Mouse (Mus musculus) A20 (cell line): ENCODE measurements around the gene Asb10.
"Not testable (repeated sequence)": the region's sequence is repeated elsewhere in the genome, so short reads cannot be mapped to it uniquely, and the experiment has no call there.

ENCODE experiments used
- DNase-seq: peaks from one replicate; pipeline ENCODE4 v3.0.0-alpha.2; 2011; ENCODE audit warnings: low read depth, low spot score

Gene Asb10

DNA sequence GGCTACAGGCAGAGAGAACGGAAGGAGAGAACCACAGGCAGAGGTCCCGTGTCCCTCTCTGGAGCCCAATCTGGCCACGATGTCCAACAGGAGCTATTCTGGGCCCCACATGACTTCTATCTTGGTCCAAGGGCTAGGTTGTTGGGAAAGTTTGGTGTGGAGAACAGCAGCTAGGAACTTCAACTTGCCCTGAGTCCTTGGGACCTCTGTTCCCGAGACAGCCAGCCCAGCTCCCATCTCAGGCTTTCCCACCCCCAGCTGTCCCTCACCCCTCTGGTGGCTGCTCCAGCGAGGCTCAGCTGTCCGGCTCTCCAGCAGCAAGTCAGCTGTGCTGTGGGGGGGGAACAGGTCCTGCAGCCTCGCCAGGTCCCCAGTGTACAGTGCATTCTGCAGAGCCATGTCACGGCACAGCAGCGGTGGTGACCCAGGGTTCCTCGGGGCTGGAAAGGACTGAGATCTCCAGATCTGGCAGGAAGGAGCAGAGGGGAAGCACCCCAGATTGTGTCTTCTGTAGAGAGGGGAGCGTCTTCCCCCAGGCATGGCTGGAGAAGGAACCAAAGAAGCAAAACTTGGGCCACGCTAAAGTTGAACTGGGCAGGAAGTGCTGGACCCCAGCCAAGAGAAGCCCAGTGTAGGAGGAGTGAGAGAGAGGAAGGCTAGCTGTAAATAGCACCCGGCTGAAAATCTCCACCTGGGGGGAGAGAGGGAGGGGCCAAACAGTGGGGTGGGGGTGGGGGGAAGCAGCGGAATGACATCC lies at the start of gene Asb10:
TSS of gene Asb10 (minus strand) at position 592 of the 757 bp plus-strand sequence.
- no peak for DNase-seq

DNA sequence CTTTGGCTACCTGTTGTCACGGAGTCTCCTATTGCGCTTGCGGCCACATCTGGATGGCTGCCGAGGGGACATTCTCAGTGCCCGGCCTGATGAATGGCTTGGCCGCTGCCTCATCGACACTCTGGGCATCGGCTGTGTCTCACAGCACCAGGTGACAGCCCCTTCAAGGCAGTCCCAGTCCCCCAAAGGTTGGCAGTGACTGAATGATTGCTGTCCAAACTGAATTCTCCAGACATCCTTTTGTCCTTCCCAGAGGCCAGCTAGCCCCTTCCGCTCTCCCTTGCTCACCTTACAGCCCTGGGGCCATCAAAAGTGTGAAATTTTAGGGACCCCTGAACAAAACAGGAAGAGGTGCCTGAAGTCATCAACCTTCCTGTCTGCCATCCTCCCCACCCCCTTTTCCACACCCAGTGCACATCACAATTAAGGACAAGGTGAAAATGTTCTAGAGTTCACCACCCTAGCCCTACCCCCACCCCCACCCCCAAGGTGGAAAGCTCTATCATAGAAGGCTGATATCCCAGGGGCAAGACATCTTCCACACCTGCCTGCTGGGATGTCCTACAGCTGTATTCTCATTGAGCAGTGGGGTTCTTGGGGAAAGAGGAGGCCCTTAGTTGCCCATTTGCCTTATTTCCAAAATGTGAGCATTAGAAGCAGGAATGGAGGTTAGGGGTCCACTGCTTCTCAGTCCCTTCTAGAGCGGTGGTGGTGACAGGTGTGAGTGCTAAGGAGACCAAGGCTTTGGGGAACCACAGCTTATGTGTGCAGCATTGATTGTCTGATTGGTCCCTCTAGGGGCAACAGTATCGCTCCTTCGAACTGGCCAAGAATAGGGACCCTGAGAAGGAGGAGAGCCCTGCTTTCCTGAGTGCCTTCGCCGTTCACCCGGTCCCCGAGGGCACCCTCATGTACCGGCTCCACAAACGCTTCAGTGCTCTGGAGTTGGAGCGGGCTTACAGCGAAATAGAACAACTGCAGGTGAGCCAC lies 49.0 kb upstream of the Asb10 start:
- no peak for DNase-seq

DNA sequence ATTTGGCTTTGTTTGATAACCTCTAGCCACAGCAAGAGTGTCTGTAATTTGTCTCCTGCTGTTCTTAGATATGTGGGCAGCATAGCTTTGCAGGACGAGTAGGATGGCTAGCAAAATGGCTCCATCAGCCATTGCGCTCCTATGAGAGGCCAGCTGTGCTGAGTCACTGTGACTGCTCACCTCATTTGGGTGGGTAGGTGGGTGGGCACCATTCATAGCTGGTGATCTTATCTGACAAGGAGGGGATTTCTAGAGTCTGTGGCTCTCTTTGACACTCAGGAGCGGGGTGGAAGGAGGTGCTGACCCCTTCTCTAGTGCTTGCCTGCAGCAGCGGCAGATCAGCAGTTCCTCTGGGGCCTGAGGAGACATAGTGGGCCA lies 46.4 kb upstream of the Asb10 start:
- peak; percentile 49 for DNase-seq

DNA sequence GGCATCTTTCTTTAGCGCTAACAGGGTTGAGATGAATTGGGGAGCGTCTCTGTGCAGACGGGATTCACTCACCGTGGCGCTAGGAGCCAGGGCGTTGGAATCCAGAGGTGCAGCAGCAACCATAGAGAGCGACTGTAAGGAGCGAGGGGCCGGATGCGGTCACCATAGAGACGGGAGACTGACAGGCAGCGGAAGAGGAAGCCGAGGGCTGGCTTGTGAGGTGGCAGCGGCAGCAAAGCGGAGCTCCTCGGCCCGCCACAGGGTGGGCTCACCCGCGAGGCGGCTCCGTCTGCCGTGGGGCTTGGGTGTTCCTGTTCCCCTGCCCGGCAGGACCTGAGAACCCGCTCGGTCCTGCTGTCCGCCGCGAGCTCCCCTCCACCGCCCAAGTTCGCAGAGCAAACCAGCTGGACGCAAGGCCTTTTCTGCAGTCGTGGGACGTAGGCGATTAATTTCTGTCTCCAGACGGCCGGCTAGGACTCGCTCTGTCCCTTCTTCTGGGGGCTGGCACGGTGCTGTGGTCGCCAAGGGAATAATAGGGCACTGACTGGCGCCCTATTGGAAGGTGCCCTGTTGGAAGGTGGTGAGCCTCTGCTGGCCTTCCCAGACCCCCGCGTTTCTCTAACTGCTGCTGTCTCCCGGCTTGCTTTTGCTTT lies 45.9 kb upstream of the Asb10 start, which contains the start of gene Chpf2:
TSS of gene Chpf2 (plus strand) at position 195 of the 653 bp plus-strand sequence.
- peak; percentile 86 for DNase-seq

DNA sequence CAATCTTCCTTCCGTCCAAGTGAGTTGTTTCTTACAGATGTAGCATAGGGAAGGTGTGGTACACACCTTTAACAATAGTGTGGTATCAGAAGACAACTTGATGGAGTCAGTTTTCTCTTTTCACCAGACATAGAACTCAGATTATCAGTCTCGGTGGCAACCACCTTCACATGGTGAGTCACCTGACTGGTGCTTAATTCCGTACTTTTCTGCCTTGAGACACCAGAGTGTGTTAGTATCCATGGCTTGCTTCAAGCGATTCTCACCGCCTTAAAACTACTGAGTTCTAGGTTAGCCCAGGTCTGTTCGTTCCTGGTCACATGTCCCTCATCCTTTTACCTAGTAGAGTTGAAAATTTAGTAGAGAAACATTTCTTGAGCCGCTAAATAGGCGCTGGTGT lies 45.3 kb upstream of the Asb10 start:
- DNase-seq, result no peak

DNA sequence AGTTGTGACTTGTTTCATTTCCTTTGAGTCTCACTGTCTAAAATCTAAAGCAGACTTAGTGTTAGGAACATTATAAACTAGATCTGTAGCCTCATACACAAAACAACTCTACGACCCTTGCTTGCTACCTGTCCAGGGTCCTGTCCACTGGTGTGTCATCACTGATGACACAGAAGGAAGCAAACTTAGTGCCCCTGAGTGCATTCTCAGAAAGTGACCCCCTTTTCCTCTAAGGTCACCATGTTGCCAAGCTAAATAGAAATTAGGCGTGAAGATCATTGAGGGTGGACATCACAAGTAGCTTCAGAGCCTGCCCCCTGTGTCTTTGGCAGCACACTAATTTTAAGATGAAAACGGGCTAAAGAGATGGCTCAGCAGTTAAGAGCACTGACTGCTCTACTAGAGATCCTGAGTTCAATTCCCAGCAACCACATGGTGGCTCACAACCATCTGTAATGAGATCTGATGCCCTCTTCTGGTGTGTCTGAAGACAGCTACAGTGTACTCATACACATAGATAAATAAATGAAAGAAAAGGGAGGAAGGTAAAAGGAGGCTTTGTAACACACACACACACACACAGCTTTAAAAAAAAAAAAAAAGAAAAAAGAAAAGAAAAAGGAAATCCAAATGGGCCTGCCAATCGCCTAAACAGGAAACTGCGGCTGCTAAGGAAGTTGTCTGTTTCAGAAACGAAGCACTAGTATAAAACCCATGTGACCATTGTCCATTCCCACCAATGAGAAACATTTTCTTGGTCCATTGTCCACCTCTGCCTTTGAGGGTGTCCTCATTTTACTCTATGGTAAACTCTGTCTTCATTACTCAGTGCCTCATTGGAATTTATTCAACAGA lies 37.6 kb upstream of the Asb10 start:
- no peak for DNase-seq

DNA sequence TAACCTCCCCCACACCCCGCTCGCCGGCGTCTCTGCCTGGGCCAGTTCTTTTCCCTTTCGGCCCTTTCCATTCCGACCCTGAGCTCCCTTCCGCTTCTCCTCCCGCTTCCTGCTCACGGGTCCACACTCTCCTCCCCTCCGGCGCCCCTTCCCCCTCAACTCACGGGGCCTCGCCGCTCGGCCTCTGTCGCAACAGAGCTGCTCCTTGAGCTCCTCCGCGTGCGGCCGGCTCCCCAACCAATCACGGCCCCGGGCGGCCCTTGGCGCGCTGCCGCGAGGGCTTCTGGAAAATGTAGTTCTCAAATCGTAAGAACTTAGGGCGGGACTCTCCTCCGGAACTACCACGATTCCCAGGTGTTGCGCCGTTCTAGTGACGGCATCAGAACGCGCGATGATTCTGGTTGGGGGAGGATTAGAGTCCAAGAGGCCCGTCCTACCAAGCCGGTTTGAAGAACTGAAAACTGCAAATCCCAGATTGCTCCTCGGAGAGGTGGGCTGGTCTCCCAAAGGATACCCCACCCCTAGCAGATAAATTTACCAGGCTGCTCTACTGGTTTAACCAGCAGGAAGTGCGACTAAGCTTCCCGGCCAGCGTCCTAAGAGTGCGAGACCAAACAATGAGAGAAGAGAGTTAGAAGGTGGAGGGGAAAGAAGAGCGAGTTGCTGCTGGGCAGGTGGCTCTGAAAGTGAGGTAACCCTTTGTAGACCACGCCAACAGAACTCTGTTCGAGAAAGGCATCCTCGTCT lies 36.6 kb upstream of the Asb10 start, which contains the start of gene Abcf2:
TSS of gene Abcf2 (minus strand) at position 285 of the 747 bp plus-strand sequence.
- peak; percentile 100 for DNase-seq

DNA sequence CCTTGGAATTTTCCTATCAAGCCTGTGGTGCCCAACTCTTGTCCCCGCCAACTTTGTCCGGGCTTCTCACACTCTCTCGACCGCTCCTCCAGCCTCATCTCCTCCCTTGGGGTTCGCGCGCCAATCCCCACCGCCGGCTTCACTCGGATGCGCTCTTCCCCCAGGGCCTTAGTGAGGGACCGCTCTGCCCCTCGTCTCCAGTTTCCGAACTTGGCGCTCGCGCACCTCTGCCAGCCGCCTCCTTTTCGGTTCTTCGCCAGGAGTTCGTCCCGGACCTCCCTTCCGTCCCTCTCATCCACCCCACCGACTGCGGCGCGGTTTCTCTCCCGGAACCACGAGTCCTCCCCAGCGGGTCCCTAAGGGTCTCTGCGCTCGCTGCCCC lies 36.0 kb upstream of the Asb10 start:
- no peak for DNase-seq

DNA sequence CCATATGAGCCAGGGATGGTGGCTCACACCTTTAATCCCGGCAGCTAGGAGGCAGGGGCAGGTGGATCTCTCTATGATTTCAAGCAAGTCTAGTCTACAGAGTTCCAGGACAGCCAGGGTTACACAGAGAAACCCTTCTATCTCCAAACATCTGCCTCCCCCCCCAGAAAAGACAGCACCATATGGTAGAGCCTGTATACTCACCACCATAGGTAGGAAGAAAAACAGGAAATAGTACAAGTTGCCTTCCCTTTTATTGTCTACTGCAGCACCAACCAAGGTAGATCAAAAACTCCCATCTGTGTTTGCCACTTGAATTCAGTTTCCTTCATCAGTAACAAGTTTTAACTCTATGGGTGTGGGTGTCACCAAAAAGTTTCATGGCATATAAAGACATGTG lies 35.2 kb upstream of the Asb10 start:
- peak; percentile 11 for DNase-seq

DNA sequence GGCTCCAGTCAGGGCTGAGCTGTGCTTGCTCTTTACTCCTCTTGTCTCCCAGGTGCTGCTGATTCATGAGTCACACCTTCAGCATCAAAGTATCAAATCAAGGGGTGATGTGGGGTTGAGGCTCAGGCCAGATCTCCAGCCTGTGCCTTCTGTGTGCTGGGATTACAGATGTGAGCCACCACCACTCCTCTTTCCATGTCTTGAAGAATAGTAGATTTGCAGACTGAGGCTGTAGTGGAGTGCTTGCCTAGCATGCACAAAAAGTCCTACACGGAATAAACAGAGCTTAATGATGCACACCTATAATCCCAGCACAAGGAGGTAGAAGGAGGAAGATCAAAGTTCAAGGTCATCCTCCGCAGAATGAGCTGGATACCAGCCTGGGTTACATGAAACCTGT lies 15.9 kb upstream of the Asb10 start, which contains the start of gene 4931409K22Rik:
TSS of gene 4931409K22Rik (minus strand) at position 101 of the 400 bp plus-strand sequence.
- no peak for DNase-seq

DNA sequence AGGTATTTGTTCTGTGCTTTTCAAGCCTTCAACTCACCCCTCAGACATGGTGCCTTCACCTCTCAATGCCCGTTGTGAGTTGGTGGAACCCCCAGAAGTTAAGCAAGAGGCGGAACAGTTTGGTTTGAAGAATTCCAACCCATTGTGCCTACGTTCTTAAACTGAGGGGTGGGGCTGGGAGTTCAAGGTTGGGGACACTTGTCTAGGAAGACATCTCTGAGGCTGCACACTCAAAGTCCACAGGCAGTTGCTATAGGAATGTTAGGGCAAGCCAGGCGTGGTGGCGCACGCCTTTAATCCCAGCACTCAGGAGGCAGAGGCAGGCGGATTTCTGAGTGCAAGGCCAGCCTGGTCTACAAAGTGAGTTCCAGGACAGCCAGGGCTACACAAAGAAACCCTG lies 14.6 kb upstream of the Asb10 start:
- DNase-seq, result not testable (repeated sequence)

DNA sequence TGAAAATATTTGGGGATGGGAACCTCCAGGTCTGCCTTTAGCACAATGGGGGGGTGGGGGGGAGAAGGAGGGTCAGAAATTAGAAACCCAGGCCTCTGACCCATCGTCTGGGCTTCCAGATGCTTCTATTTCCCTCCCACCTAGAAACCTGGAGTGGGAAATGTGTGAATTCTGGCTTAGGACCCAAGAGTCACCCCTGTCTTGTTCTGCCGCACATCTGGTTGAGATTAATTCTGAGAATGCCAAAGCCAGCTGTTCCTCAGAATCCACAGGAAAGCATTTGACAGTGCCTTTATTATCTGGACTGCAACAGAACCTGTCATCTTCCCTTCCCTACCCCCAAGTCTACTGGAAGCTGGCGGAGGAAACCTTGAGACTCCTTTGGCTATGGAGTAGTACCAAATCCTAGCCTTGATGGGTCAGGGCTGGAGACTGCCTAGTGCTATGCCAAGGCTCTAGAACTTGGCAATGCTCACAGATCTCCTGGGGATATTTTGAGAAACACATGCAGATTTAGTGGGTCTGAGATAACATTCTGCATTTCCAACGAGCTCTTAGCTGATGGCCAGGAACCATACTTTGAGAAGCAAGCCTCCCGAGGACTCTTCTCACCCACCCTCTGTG lies 13.0 kb upstream of the Asb10 start:
- DNase-seq, result no peak

DNA sequence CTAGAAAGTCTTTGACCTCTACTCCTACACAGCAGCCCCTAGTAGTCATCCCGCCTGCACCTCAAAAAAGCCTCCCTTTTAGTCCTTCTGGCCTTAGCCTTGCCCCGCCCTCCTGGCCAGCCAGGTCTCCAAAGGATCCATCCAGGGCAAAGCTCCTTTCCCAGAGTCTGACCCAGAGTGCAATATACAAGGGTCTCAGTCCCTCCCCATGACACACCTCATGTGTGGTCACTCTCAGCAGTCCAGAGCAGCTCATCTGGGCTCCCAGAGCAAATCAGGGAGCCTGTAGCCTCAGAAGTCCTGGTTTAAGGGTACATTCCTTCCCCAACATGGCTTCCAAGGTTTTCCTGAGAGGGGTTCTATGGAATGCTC lies 10.5 kb upstream of the Asb10 start:
- DNase-seq, result no peak

DNA sequence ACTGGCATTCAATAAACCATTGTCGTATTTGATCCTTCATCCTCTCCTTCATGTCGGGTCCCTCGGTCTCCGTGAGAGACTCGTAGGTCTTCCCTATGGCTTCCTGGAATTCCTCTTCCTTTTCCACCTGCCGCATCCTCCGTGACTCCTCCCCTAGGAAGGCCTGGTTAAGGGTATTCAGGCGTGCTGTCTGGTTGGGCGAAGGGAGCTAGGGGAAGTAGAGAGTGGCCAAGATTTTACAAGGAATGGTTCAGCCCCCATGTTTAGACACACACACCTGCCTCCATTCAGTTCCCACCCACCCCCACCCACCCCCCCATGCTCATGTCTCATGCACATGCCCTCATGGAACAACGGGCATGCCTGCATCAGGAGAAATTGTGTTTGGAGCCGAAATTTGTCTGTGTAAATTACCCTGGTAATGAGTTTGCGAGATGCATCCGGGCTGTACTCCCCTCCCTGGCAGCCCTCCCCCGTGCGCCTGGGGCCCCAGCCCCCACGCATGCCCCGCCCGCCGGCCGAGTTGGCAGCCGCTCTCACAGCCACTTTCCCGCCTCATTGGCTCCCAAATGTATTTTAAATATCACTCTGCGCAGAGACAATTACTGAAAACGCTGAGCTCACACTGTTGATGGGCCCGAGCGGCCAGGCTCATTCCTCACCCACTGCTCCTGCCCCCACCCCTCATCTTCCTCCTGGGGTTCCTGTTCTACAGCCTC lies 10.0 kb upstream of the Asb10 start:
- DNase-seq, result no peak

DNA sequence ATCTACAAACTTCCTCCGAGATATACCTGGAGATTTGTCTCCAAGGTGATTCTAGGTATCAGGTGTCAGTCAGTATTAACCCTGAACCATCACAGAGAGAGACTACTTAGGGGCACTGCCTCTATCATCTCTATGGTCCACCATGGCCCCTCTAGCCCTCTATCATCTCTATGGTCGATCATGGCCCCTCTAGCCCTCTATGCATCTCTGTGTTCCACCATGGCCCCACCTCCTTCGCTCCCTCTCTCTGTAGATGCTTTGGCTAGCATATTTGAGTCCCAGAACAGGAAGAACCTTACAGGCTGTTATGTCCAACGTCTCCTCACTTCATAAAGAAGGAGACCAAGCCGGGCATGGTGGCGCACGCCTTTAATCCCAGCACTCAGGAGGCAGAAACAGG lies 1.9 kb upstream of the Asb10 start:
- peak; percentile 41 for DNase-seq

DNA sequence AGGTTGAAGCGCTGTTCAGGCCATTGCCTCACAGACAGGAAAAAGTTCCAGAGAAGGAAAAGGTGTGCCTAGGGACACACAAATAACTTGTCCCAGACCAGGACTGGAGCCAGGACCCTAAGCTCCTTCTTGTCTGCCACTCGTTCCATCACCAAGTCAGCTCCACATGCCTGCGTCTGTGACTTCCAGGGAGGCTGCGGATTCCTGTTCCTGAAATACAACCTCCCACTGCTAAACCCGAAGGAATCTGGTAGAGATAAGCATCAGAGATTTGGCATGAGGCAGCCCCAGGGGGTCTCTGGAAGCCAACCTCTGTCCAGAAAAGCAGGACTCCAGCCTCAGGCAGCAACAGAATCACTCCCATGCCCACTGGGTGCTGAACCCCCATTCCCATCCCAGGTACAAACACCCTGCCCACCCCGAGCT lies 379 bp upstream of the Asb10 start:
- no peak for DNase-seq

DNA sequence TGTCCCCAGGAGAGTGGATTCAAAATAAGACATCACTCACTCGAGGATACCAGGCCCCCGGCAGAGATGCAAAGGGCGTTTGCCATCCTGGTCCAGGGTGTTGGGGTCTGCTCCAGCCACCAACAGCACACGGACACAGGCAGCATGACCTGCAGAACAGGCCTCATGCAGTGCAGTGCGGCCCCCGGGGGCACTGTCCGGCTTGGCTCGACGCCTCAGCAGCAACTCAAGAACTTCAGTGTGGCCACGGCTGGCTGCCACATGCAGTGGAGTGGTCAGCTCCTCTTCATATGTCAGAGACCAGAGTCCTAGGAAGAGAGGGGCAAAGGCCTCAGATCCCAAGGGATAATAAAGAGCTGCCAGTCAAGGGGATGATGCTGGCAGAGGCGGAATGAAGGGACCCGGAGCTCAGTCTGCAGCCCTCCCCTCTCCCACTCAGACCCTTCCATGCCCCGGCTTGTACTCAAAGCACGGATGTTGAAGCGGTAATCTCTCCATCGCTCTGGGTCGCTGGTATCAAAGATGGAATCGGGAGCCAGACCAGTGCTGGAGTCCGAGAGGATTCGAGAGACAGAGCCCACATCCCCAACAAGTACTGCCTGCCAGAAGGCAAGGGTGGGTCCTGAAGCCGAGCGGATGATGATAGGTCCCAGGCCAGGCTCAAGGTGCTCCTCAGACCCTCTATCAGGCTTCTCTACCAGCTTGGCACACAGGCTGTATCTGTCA lies 1.0 kb downstream of the Asb10 start:
- no peak for DNase-seq

DNA sequence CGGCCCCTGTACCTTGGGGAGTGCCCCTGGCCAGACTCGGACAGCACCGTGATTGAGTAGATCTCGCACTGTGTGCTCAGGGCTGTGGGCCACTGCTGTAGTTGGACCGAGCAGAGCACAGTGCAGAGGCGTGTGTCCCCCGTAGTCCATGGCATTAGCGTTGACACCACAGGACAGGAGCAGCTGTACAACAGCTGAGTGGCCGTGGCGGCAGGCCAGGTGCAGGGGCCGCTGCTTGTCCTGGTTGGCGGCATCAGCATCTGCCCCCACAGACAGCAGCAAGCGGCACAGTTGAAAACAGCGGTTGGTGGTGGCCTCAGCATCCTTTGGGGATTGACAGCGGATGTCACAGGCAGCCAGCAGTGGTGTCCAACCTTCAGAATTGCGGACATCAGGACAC lies 3.2 kb downstream of the Asb10 start:
- no peak for DNase-seq
